Mouse (Mus musculus): ENCODE data around the gene Cd9. TPM values are rescaled to one million over a fixed set of nuclear protein-coding genes. Genes with fewer than 3 reads are reported as not detected.

Cd9 gene
- total and polyA plus RNA-seq, 3 experiments: 12.1 to 27.5 (median 21.6) TPM

GRCm38 (mm10) chr6:125526066-125526465, 31.5 kb upstream of the Cd9 start:
- Histone ChIP-seq H3K36me3 (replicated peaks in 1 of 2; ENCODE audit: control insufficient read depth in 1 of 2, insufficient read depth in 1 of 2, low read length in 1 of 2) (no peaks in the 10 kb centered on the region), H3K4me1 (ENCODE audit: control insufficient read depth in 1 of 2, insufficient read depth in 2 of 2) (peaks cover 4% of the 10 kb centered on the region in 2 experiments; a peak in 3 of 4 replicates), H3K9ac (ENCODE audit: insufficient read depth, low read depth) (no peak overlapping the region), H3K4me3 (replicated peaks in 1 of 3; ENCODE audit: low read depth in 2 of 3, low read length in 2 of 3, poor library complexity in 1 of 3) (no peak overlapping the region), H3K27me3 (replicated peaks) (peaks cover 59% of the 10 kb centered on the region), H3K9me3 (replicated peaks; ENCODE audit: low read length) (peaks cover 2% of the 10 kb centered on the region), H3K4me2 (ENCODE audit: insufficient read depth, low read depth, poor library complexity, severe bottlenecking) (no peak overlapping the region), H3K79me2 (replicated peaks; ENCODE audit: control insufficient read depth, extremely low read depth, insufficient read depth, poor library complexity, severe bottlenecking) (no peaks in the 10 kb centered on the region), H3K27ac (ENCODE audit: insufficient read depth, low read depth) (no peak overlapping the region)
- TF ChIP-seq ZNF384 (IDR thresholded peaks at IDR 0.05; ENCODE audit: low read depth, low read length) (no peak), ZC3H11A (IDR thresholded peaks at IDR 0.05; ENCODE audit: low read depth, low read length) (no peak), MXI1 (IDR thresholded peaks at IDR 0.05; ENCODE audit: low read depth, low read length) (no peak), MEF2A (IDR thresholded peaks at IDR 0.05; ENCODE audit: borderline replicate concordance, low read depth, low read length) (no peak), NRF1 (IDR thresholded peaks at IDR 0.05; ENCODE audit: low read depth, low read length) (no peak), RAD21 (IDR thresholded peaks at IDR 0.05; ENCODE audit: low read depth, low read length) (no peak), KAT2A (IDR thresholded peaks at IDR 0.05; ENCODE audit: insufficient replicate concordance, low read length) (no peak)
- dilution Hi-C loops (cut with MboI; ENCODE audit: extremely low pct_ligation_motif_present, extremely low pct_unique_long_range_greater_than_20kb, low sequenced_read_pairs): no loop called here
- DNase-seq (ENCODE audit: extremely low read depth): no peak
- in situ Hi-C loops (cut with MboI; ENCODE audit: low pct_ligation_motif_present, low pct_unique_long_range_greater_than_20kb, low sequenced_read_pairs): no loop called here

- no peak overlapping the region for H3K27ac ChIP-seq (ENCODE audit: insufficient read depth, low read depth)
- H3K27me3 ChIP-seq (replicated peaks): peaks cover 63% of the 10 kb centered on the region
- in situ Hi-C loops (cut with MboI; ENCODE audit: low pct_ligation_motif_present, low pct_unique_long_range_greater_than_20kb, low sequenced_read_pairs) (no loop called here), dilution Hi-C loops (cut with MboI; ENCODE audit: extremely low pct_ligation_motif_present, extremely low pct_unique_long_range_greater_than_20kb, low sequenced_read_pairs) (no loop called here)
- no peak overlapping the region for H3K4me2 ChIP-seq (ENCODE audit: insufficient read depth, low read depth, poor library complexity, severe bottlenecking)
- no peak overlapping the region for H3K4me3 ChIP-seq (replicated peaks in 1 of 3; ENCODE audit: low read depth in 2 of 3, low read length in 2 of 3, poor library complexity in 1 of 3)
- H3K79me2 ChIP-seq (replicated peaks; ENCODE audit: control insufficient read depth, extremely low read depth, insufficient read depth, poor library complexity, severe bottlenecking): no peaks in the 10 kb centered on the region
- H3K9ac ChIP-seq (ENCODE audit: insufficient read depth, low read depth): no peak overlapping the region
- TF ChIP-seq ELF1 (IDR thresholded peaks at IDR 0.05; ENCODE audit: low read depth, low read length) (no peak), ETS1 (conservative IDR thresholded peaks at IDR 0.05; ENCODE audit: low read depth, low read length) (no peak), EP300 (IDR thresholded peaks at IDR 0.05; ENCODE audit: low read length) (no peak), SMC3 (IDR thresholded peaks at IDR 0.05; ENCODE audit: low read depth, low read length) (no peak), MYC (IDR thresholded peaks at IDR 0.05; ENCODE audit: low read depth, low read length) (no peak), CHD2 (IDR thresholded peaks at IDR 0.05; ENCODE audit: low read length) (no peak), IRF4 (IDR thresholded peaks at IDR 0.05; ENCODE audit: low read depth, low read length) (no peak), ZNF384 (IDR thresholded peaks at IDR 0.05; ENCODE audit: low read depth, low read length) (no peak), RAD21 (IDR thresholded peaks at IDR 0.05; ENCODE audit: low read depth, low read length) (no peak), USF1 (IDR thresholded peaks at IDR 0.05; ENCODE audit: low read depth, low read length) (no peak), GABPA (IDR thresholded peaks at IDR 0.05; ENCODE audit: insufficient replicate concordance, low read depth, low read length) (no peak), MXI1 (IDR thresholded peaks at IDR 0.05; ENCODE audit: low read depth, low read length) (no peak), TCF12 (IDR thresholded peaks at IDR 0.05; ENCODE audit: low read depth, low read length) (no peak), POLR2A (IDR thresholded peaks at IDR 0.05; ENCODE audit: low read depth, low read length) (no peak)
- no peaks in the 10 kb centered on the region for H3K36me3 ChIP-seq (replicated peaks in 1 of 2; ENCODE audit: control insufficient read depth in 1 of 2, insufficient read depth in 1 of 2, low read length in 1 of 2)
- H3K9me3 ChIP-seq (replicated peaks; ENCODE audit: low read length): peaks cover 4% of the 10 kb centered on the region
- peaks cover 4% of the 10 kb centered on the region in 2 experiments; a peak in 3 of 4 replicates for H3K4me1 ChIP-seq (ENCODE audit: control insufficient read depth in 1 of 2, insufficient read depth in 2 of 2)
- no peak for DNase-seq (ENCODE audit: extremely low read depth)
These were observed 29.4 kb upstream of the Cd9 start for GRCm38 (mm10) chr6:125524027-125524426.

Measured in CH12.LX (cell line).